Mouse (Mus musculus): ENCODE measurements around the gene D6Ertd527e. TPM values are rescaled to one million over a fixed set of nuclear protein-coding genes. Genes with fewer than 3 reads are reported as not detected.

Gene D6Ertd527e
- 0.16 TPM in 1 of 2 replicates, not detected in the other for polyA plus RNA-seq (2015; fragmentation: Nextera tagmentation; extraction: Ambion mirVana)

DNA sequence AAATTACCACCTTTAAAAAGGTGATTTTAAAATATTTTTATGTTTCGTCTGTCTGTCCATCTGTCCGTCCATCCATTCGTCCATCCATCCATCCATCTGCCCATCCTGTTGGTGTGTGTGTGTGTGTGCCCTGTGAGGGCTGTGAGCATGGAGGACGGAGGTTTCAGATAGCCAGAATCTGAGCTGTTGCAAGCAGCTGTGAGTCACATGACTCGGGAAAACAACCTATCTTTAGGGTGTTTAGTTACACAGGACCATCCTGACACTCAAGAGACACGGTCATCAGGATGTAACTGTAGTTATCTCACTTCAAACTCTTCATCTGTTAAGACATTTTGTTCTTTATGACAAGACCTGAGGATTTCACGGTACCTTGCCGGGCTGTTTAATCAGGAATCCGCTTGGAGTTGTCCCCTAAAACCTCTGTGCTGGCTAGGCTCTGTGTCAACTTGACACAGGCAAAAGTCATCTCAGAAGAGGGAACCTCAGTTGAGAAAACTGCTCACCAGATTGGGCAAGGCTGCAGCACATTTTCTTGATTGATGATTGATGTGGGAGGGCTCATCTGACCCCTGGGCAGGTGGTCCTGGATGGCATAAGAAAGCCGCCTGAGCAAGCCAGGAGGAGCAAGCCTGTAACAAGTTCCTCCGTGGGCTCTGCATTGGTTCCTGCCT lies at the start of gene D6Ertd527e:
TSS of gene D6Ertd527e (plus strand) at position 624 of the 674 bp plus-strand sequence.

Other genes with a start within 250 kb of the D6Ertd527e start
- 64.4 and 70.1 TPM in 2 replicates for gene Nfu1, start 95.5 kb upstream of the D6Ertd527e start, polyA plus RNA-seq (2015; fragmentation: Nextera tagmentation; extraction: Ambion mirVana)
- gene Gfpt1, start 61.9 kb upstream of the D6Ertd527e start, polyA plus RNA-seq (2015; fragmentation: Nextera tagmentation; extraction: Ambion mirVana): 7.4 and 8.5 TPM in 2 replicates
- gene Antxr1, start 231.1 kb downstream of the D6Ertd527e start, polyA plus RNA-seq (2015; fragmentation: Nextera tagmentation; extraction: Ambion mirVana): 3.9 and 5.1 TPM in 2 replicates
- gene Gkn1, start 246.2 kb downstream of the D6Ertd527e start, polyA plus RNA-seq (2015; fragmentation: Nextera tagmentation; extraction: Ambion mirVana): 0.13 and 0.22 TPM in 2 replicates

All from spleen, postnatal 0 days (tissue).